Mouse (Mus musculus): Measurements from ENCODE around the gene Rnf130. TPM values are rescaled to one million over a fixed set of nuclear protein-coding genes. Genes with fewer than 3 reads are reported as not detected.

The Rnf130 gene
- polyA plus RNA-seq, 1 experiment from 2014 or later, result 89.3 TPM

DNA sequence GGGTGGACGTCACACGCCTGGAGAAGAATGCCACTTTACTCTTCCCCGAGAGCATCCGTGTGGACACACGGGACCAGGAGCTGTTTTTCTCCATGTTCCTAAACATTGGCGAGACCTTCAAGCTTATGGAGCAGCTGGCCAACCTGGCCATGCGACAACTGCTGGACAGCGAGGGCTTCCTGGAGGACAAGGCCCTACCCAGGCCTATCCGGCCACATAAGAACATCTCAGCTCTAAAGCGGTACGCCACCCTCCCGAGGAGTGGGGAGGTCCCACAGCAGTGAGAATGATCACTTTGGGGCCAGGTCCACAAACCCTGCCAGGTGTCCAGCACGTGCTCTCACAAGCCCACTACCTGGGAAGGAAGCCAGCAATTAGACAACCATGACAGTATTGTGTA, 121.0 kb downstream of the Rnf130 start:
- no peak for DNase-seq (ENCODE audit: low spot score)
- 95% methylated on average over 13 of the region's 13 CpGs for WGBS
- Histone ChIP-seq H3K27ac (replicated peaks; ENCODE audit: low read depth, low read length) (no peak overlapping the region), H3K4me1 (ENCODE audit: control insufficient read depth, insufficient read depth, low read length) (no peaks in the 10 kb centered on the region), H3K9ac (ENCODE audit: low read length) (no peak overlapping the region), H3K27me3 (ENCODE audit: control insufficient read depth, insufficient read depth, low read length) (no peaks in the 10 kb centered on the region), H3K4me3 (ENCODE audit: low read depth, low read length) (no peak overlapping the region), H3K9me3 (ENCODE audit: control insufficient read depth, low read length) (no peaks in the 10 kb centered on the region), H3K36me3 (ENCODE audit: control insufficient read depth, insufficient read depth, low read length) (peaks cover 27% of the 10 kb centered on the region), H3K4me2 (ENCODE audit: low read depth, severe bottlenecking) (no peak overlapping the region)
- no peak for ATAC-seq (ENCODE audit: insufficient number of reproducible peaks, low FRiP score, low TSS enrichment, low read depth)

DNA sequence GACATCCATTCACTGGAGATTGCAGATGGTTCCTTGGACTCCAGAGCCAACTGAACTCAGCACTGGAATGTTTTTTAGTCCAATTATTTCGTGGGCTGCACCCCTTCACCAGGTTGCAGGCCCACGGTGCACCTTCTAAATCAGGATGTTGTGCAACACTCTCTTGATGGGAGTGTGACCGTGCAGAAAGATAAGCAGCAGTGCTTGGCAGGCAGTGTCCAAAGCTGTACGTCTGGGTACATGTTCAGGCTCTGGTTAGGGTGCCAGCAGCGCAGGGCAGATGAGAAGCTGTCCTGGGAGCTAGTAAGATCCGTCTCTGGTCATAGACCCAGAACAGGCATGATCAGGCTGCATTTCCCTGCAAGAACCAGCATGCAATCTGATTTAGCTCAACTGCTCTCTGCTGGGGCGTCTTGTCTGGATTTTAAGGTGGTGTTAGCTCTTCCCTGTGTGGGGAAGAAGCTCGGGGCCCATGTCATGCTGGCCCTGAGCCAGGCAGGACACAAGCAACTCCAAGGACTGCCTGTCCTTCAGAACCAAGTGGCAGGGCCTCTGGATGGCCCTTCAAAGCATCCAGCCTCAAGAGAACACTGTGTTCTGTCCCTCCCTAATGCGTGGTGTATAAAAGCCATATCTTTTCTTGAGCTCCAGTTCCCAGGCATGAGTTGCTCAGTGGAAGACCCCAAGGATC, 122.3 kb downstream of the Rnf130 start:
- H3K27me3 ChIP-seq (ENCODE audit: control insufficient read depth, insufficient read depth, low read length), result no peaks in the 10 kb centered on the region
- whole genome bisulfite sequencing, result 87% methylated on average over 9 of the region's 9 CpGs
- H3K27ac ChIP-seq (replicated peaks; ENCODE audit: low read depth, low read length), result no peak overlapping the region
- no peak overlapping the region for H3K4me2 ChIP-seq (ENCODE audit: low read depth, severe bottlenecking)
- DNase-seq (ENCODE audit: low spot score) (no peak), ATAC-seq (ENCODE audit: insufficient number of reproducible peaks, low FRiP score, low TSS enrichment, low read depth) (no peak)
- H3K36me3 ChIP-seq (ENCODE audit: control insufficient read depth, insufficient read depth, low read length), result peaks cover 24% of the 10 kb centered on the region
- H3K4me3 ChIP-seq (ENCODE audit: low read depth, low read length), result no peak overlapping the region
- no peaks in the 10 kb centered on the region for H3K4me1 ChIP-seq (ENCODE audit: control insufficient read depth, insufficient read depth, low read length)
- H3K9ac ChIP-seq (ENCODE audit: low read length), result no peak overlapping the region
- H3K9me3 ChIP-seq (ENCODE audit: control insufficient read depth, low read length), result no peaks in the 10 kb centered on the region

DNA sequence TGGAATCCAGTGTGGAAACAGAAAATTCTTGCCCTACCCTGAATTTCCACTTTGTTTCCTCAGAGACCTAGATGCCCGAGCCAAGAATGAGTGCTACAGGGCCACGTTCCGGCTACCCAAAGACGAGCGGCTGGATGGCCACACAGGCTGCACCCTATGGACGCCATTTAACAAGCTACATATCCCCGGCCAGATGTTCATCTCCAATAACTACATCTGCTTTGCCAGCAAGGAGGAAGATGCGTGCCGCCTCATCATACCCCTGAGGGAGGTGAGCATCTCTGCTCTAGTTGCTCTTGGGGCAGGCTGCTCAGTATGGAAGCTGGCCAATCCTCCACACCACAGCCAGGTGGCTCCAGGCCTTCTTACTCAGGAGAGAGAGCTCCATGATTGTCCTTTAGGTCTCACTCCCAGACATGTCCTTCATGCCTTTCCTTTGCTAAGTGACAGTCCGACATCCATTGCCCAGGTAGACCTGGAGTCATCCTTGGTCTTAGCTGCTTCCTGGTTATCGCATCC, 122.9 kb downstream of the Rnf130 start:
- Histone ChIP-seq H3K27me3 (ENCODE audit: control insufficient read depth, insufficient read depth, low read length) (no peaks in the 10 kb centered on the region), H3K4me1 (ENCODE audit: control insufficient read depth, insufficient read depth, low read length) (no peaks in the 10 kb centered on the region), H3K36me3 (ENCODE audit: control insufficient read depth, insufficient read depth, low read length) (peaks cover 27% of the 10 kb centered on the region), H3K9ac (ENCODE audit: low read length) (no peak overlapping the region), H3K27ac (replicated peaks; ENCODE audit: low read depth, low read length) (no peak overlapping the region), H3K9me3 (ENCODE audit: control insufficient read depth, low read length) (no peaks in the 10 kb centered on the region), H3K4me2 (ENCODE audit: low read depth, severe bottlenecking) (no peak overlapping the region), H3K4me3 (ENCODE audit: low read depth, low read length) (no peak overlapping the region)
- WGBS, result 93% methylated on average over 11 of the region's 11 CpGs
- no peak for ATAC-seq (ENCODE audit: insufficient number of reproducible peaks, low FRiP score, low TSS enrichment, low read depth)
- DNase-seq (ENCODE audit: low spot score), result no peak

DNA sequence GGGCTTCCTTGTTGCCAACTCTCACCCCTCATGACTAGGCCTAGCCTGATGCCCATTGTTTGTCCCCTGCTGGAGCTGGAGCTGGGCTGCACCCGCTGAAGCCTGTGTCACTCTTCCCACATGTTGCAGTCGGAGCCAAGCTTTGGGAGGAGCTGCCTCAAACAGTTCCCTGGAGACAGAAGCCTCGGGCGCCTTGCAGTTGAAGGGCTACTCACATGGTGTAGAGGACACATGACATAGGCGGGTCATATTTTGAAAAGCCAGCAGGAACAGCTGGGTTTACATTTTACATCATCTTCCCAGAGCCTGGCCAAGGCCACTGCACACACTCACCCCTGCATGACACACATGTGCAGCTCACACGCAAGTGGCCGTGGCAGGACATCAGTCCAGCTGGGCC, 124.1 kb downstream of the Rnf130 start:
- no peak overlapping the region for H3K4me3 ChIP-seq (ENCODE audit: low read depth, low read length)
- WGBS, result 90% methylated on average over 7 of the region's 7 CpGs
- peaks cover 27% of the 10 kb centered on the region for H3K36me3 ChIP-seq (ENCODE audit: control insufficient read depth, insufficient read depth, low read length)
- no peaks in the 10 kb centered on the region for H3K9me3 ChIP-seq (ENCODE audit: control insufficient read depth, low read length)
- H3K4me1 ChIP-seq (ENCODE audit: control insufficient read depth, insufficient read depth, low read length), result no peaks in the 10 kb centered on the region
- H3K4me2 ChIP-seq (ENCODE audit: low read depth, severe bottlenecking), result no peak overlapping the region
- DNase-seq (ENCODE audit: low spot score) (no peak), ATAC-seq (ENCODE audit: insufficient number of reproducible peaks, low FRiP score, low TSS enrichment, low read depth) (no peak)
- H3K27me3 ChIP-seq (ENCODE audit: control insufficient read depth, insufficient read depth, low read length), result no peaks in the 10 kb centered on the region
- no peak overlapping the region for H3K9ac ChIP-seq (ENCODE audit: low read length)
- no peak overlapping the region for H3K27ac ChIP-seq (replicated peaks; ENCODE audit: low read depth, low read length)

DNA sequence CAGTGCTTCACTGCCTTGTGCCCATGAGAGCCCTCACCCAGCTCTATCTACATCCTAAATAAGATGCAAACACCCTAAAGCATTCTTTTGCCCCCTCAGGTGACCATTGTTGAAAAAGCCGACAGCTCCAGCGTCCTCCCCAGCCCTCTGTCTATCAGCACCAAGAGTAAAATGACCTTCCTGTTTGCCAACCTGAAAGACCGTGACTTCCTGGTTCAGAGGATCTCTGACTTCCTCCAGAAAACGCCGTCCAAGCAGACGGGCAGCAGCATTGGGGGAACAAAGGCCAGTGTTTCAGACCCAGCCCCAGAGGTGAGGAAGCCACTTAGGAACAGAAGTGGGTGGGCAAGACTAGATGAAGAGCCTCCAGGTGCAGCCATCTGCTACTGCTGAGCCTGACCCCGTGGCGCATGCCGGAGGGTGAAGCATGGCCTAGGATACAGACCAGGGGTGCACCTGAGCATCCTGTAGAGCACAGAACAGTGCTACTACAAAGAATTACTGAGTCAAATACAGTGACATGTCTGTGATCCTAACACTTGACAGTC, 124.5 kb downstream of the Rnf130 start:
- 92% methylated on average over 9 of the region's 9 CpGs for WGBS
- peaks cover 27% of the 10 kb centered on the region for H3K36me3 ChIP-seq (ENCODE audit: control insufficient read depth, insufficient read depth, low read length)
- no peak overlapping the region for H3K9ac ChIP-seq (ENCODE audit: low read length)
- DNase-seq (ENCODE audit: low spot score) (no peak), ATAC-seq (ENCODE audit: insufficient number of reproducible peaks, low FRiP score, low TSS enrichment, low read depth) (no peak)
- no peaks in the 10 kb centered on the region for H3K27me3 ChIP-seq (ENCODE audit: control insufficient read depth, insufficient read depth, low read length)
- H3K9me3 ChIP-seq (ENCODE audit: control insufficient read depth, low read length), result no peaks in the 10 kb centered on the region
- H3K4me2 ChIP-seq (ENCODE audit: low read depth, severe bottlenecking), result no peak overlapping the region
- no peak overlapping the region for H3K27ac ChIP-seq (replicated peaks; ENCODE audit: low read depth, low read length)
- H3K4me3 ChIP-seq (ENCODE audit: low read depth, low read length), result no peak overlapping the region
- no peaks in the 10 kb centered on the region for H3K4me1 ChIP-seq (ENCODE audit: control insufficient read depth, insufficient read depth, low read length)

DNA sequence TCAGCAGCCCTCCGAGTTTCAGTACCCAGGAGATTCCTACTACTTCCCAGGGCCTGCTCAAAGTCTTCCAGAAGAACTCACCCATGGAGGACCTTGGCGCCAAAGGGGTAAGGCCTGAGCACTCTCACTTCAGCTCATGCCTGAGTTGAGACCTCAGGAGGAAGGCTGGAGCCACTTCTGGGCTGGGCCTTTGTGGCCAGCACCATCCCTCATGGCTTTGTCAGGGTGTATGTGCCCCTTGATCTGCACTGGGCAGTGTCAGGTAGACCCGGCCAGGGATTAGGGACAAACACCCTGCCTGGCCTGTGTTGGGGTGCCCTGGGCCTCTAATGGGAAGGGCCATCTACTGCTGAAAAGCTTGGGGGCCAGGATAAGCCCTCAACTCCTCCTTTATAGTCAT, 126.2 kb downstream of the Rnf130 start:
- Histone ChIP-seq H3K27ac (replicated peaks; ENCODE audit: low read depth, low read length) (no peak overlapping the region), H3K4me3 (ENCODE audit: low read depth, low read length) (no peak overlapping the region), H3K4me1 (ENCODE audit: control insufficient read depth, insufficient read depth, low read length) (no peaks in the 10 kb centered on the region), H3K9ac (ENCODE audit: low read length) (no peak overlapping the region), H3K9me3 (ENCODE audit: control insufficient read depth, low read length) (no peaks in the 10 kb centered on the region), H3K4me2 (ENCODE audit: low read depth, severe bottlenecking) (no peak overlapping the region), H3K36me3 (ENCODE audit: control insufficient read depth, insufficient read depth, low read length) (peaks cover 15% of the 10 kb centered on the region), H3K27me3 (ENCODE audit: control insufficient read depth, insufficient read depth, low read length) (no peaks in the 10 kb centered on the region)
- DNase-seq (ENCODE audit: low spot score) (no peak), ATAC-seq (ENCODE audit: insufficient number of reproducible peaks, low FRiP score, low TSS enrichment, low read depth) (no peak)
- WGBS, result 79% methylated on average over 3 of the region's 3 CpGs

DNA sequence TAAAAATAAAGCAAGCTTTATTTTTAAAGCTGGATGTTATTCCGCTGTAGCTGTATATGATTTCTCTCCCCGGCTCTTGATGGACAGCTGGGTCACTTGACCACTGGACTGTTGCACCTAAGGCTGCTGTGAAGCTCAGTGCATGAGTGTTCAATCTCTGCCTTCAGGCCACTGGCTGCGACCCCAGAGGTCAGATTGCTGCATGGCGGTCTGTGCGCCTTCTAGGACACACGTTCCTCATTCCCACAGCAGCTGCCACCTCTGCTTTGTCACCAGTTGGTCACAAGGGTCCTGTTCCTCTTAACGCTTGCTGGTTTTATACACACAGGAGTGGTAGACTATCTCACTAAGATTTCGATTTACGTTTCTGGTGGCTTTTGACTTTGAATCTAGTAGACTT, 129.0 kb downstream of the Rnf130 start:
- H3K36me3 ChIP-seq (ENCODE audit: control insufficient read depth, insufficient read depth, low read length), result peaks cover 17% of the 10 kb centered on the region
- H3K4me2 ChIP-seq (ENCODE audit: low read depth, severe bottlenecking), result no peak overlapping the region
- H3K4me3 ChIP-seq (ENCODE audit: low read depth, low read length), result no peak overlapping the region
- 72% methylated on average over 9 of the region's 9 CpGs for WGBS
- H3K4me1 ChIP-seq (ENCODE audit: control insufficient read depth, insufficient read depth, low read length), result no peaks in the 10 kb centered on the region
- no peak overlapping the region for H3K9ac ChIP-seq (ENCODE audit: low read length)
- DNase-seq (ENCODE audit: low spot score) (no peak), ATAC-seq (ENCODE audit: insufficient number of reproducible peaks, low FRiP score, low TSS enrichment, low read depth) (no peak)
- no peaks in the 10 kb centered on the region for H3K27me3 ChIP-seq (ENCODE audit: control insufficient read depth, insufficient read depth, low read length)
- no peaks in the 10 kb centered on the region for H3K9me3 ChIP-seq (ENCODE audit: control insufficient read depth, low read length)
- no peak overlapping the region for H3K27ac ChIP-seq (replicated peaks; ENCODE audit: low read depth, low read length)

Measured in limb, embryonic 11.5 days (tissue).